Mouse (Mus musculus): ENCODE measurements around the gene Cby1.

Gene Cby1

GRCm38 (mm10) chr15:79688268-79688956 is 29.4 kb downstream of the Cby1 start:
- 0 out of 2 replicates have a peak, but pooled peaks have one; percentile 22 for TF ChIP-seq GATA4 (IDR thresholded peaks at IDR 0.05; ENCODE audit: insufficient replicate concordance, low read length)

GRCm38 (mm10) chr15:79689662-79690425 is 30.8 kb downstream of the Cby1 start:
- peak; percentile 20; the same call in 1 of the 2 replicates for TF ChIP-seq GATA4 (IDR thresholded peaks at IDR 0.05; ENCODE audit: insufficient replicate concordance, low read length)

- no peak for TF ChIP-seq GATA4 (IDR thresholded peaks at IDR 0.05; ENCODE audit: insufficient replicate concordance, low read length)
Measured at GRCm38 (mm10) chr15:79690426-79691022, 31.5 kb downstream of the Cby1 start, which contains the start of gene Gtpbp1. Gene Gtpbp1 (plus strand): TSS chr15:79690845.

- no peak for TF ChIP-seq GATA4 (IDR thresholded peaks at IDR 0.05; ENCODE audit: insufficient replicate concordance, low read length)
Measured at GRCm38 (mm10) chr15:79691023-79691508, 32.1 kb downstream of the Cby1 start.

GRCm38 (mm10) chr15:79692334-79692733 is 33.3 kb downstream of the Cby1 start:
- no peak for TF ChIP-seq GATA4 (IDR thresholded peaks at IDR 0.05; ENCODE audit: insufficient replicate concordance, low read length)

GRCm38 (mm10) chr15:79693740-79694139 is 34.7 kb downstream of the Cby1 start:
- no peak for TF ChIP-seq GATA4 (IDR thresholded peaks at IDR 0.05; ENCODE audit: insufficient replicate concordance, low read length)

- TF ChIP-seq GATA4 (IDR thresholded peaks at IDR 0.05; ENCODE audit: insufficient replicate concordance, low read length), result no peak
Measured at GRCm38 (mm10) chr15:79694512-79694911, 35.5 kb downstream of the Cby1 start.

GRCm38 (mm10) chr15:79695516-79695915 is 36.5 kb downstream of the Cby1 start:
- TF ChIP-seq GATA4 (IDR thresholded peaks at IDR 0.05; ENCODE audit: insufficient replicate concordance, low read length), result no peak

GRCm38 (mm10) chr15:79696508-79696907 is 37.5 kb downstream of the Cby1 start:
- no peak for TF ChIP-seq GATA4 (IDR thresholded peaks at IDR 0.05; ENCODE audit: insufficient replicate concordance, low read length)

- no peak for TF ChIP-seq GATA4 (IDR thresholded peaks at IDR 0.05; ENCODE audit: insufficient replicate concordance, low read length)
Measured at GRCm38 (mm10) chr15:79697011-79697410, 38.0 kb downstream of the Cby1 start.

GRCm38 (mm10) chr15:79697558-79698187 is 38.7 kb downstream of the Cby1 start:
- TF ChIP-seq GATA4 (IDR thresholded peaks at IDR 0.05; ENCODE audit: insufficient replicate concordance, low read length), result no peak

- no peak for TF ChIP-seq GATA4 (IDR thresholded peaks at IDR 0.05; ENCODE audit: insufficient replicate concordance, low read length)
Measured at GRCm38 (mm10) chr15:79706603-79707214, 47.7 kb downstream of the Cby1 start.

- TF ChIP-seq GATA4 (IDR thresholded peaks at IDR 0.05; ENCODE audit: insufficient replicate concordance, low read length), result no peak
Measured at GRCm38 (mm10) chr15:79708229-79708822, 49.3 kb downstream of the Cby1 start.

GRCm38 (mm10) chr15:79715646-79716045 is 56.6 kb downstream of the Cby1 start:
- TF ChIP-seq GATA4 (IDR thresholded peaks at IDR 0.05; ENCODE audit: insufficient replicate concordance, low read length), result no peak
